Mouse (Mus musculus): ENCODE results near the gene Ccs. TPM values are rescaled to one million over a fixed set of nuclear protein-coding genes. Genes with fewer than 3 reads are reported as not detected.

The Ccs gene
- total RNA-seq, 2 experiments from 2014 or later: 30.6 to 31.9 TPM

DNA sequence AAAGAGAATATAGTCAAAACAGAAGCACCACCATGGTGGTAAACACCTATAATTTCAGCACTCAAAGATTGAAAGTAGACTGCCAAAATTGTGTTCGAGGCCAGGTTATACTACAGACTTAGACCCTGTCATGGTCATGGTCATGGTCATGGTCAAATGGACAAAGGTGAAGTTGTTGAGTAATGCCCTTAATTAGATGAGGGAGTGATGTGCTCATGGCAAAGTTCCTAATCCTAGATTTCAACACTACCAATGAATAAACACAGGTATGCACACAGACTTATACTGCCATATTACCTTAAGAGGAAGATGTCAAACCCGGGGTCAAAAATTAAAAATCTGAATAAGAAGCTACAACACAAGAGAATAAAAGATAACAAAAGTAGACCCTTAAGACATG, 52.8 kb downstream of the Ccs start:
- ATAC-seq (replicated peaks; ENCODE audit: poor library complexity): no peak

DNA sequence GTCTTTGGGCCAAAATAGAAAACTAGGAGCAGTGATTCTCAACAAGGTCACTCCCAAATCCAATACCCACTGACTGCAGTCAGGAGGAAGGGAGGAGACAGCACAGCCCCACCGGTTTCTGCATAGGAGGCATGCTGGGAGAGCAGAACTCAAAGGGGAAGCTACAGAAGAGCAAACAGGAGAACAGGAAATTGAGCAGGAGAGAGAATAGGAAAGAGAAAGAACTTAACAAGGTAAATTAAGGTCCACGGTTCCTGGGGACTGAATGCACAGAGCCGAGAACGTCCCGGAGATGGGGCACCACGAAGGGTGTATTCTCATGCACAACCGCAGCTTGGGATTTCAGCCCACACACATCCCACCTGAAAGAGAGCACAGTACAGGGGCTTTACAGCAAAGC, 53.9 kb downstream of the Ccs start:
- ATAC-seq (replicated peaks; ENCODE audit: poor library complexity): no peak

DNA sequence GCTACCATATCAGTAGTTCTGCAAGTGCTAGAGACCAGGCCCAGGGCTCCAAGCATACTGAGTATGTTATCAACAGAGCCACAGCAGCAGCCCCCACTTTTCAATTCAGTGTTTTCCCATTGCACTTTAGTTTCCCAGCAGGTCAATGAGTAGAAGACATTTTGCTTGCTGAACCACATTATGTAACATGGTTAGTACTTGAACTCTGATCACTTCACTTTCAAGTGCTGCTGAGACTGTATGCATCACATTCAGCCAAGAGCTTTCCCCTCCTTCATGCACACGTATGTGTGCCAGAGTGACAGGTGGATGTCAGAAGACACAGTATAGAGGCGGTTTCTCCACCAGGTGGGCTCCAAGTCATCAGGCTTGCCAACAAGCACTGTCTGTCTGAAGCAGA, 56.2 kb downstream of the Ccs start:
- ATAC-seq (replicated peaks; ENCODE audit: poor library complexity): no peak

Other genes with a start within 250 kb of the Ccs start
- 0.95 and 1.3 TPM in 2 replicates for gene Lrfn4, start 223.7 kb downstream of the Ccs start, total RNA-seq (2015)
- 2.9 and 3.3 TPM in 2 replicates for gene Lrfn4, start 223.7 kb downstream of the Ccs start, total RNA-seq (2017)
- 25.7 and 26.5 TPM in 2 replicates for gene Rce1, start 213.7 kb downstream of the Ccs start, total RNA-seq (2015)
- 14.0 and 24.6 TPM in 2 replicates for gene Rce1, start 213.7 kb downstream of the Ccs start, total RNA-seq (2017)
- not detected in 2 replicates for gene Gm960, start 140.7 kb downstream of the Ccs start, total RNA-seq (2015)
- gene Gm960, start 140.7 kb downstream of the Ccs start, total RNA-seq (2017): not detected in 2 replicates
- gene Sptbn2, start 128.2 kb downstream of the Ccs start, total RNA-seq (2015): not detected in 2 replicates
- not detected in 2 replicates for gene Sptbn2, start 128.2 kb downstream of the Ccs start, total RNA-seq (2017)
- gene Rbm4b, start 82.8 kb downstream of the Ccs start, total RNA-seq (2015): 8.5 and 12.3 TPM in 2 replicates
- 11.3 and 12.2 TPM in 2 replicates for gene Rbm4b, start 82.8 kb downstream of the Ccs start, total RNA-seq (2017)
- gene Rbm4, start 45.4 kb downstream of the Ccs start, total RNA-seq (2015): 34.2 and 37.0 TPM in 2 replicates
- gene Rbm4, start 45.4 kb downstream of the Ccs start, total RNA-seq (2017): 57.1 and 89.5 TPM in 2 replicates
- 23.2 and 23.5 TPM in 2 replicates for gene Gm21992, start 27.7 kb downstream of the Ccs start, total RNA-seq (2015)
- gene Gm21992, start 27.7 kb downstream of the Ccs start, total RNA-seq (2017): 18.2 and 35.5 TPM in 2 replicates
- 42.7 and 45.9 TPM in 2 replicates for gene Rbm14, start 27.7 kb downstream of the Ccs start, total RNA-seq (2015)
- gene Rbm14, start 27.7 kb downstream of the Ccs start, total RNA-seq (2017): 18.9 and 20.8 TPM in 2 replicates
- not detected in 2 replicates for gene Ccdc87, start within 50 bp of the Ccs start, total RNA-seq (2015)
- gene Ccdc87, start within 50 bp of the Ccs start, total RNA-seq (2017): not detected in 2 replicates
- 2.0 and 6.8 TPM in 2 replicates for gene Ctsf, start 15.8 kb upstream of the Ccs start, total RNA-seq (2015)
- gene Ctsf, start 15.8 kb upstream of the Ccs start, total RNA-seq (2017): 2.9 and 11.5 TPM in 2 replicates
- gene Actn3, start 38.6 kb upstream of the Ccs start, total RNA-seq (2015): 0.20 TPM in 1 of 2 replicates, not detected in the other
- not detected in 2 replicates for gene Actn3, start 38.6 kb upstream of the Ccs start, total RNA-seq (2017)
- 6.8 TPM in 2 replicates for gene Zdhhc24, start 39.3 kb upstream of the Ccs start, total RNA-seq (2015)
- gene Zdhhc24, start 39.3 kb upstream of the Ccs start, total RNA-seq (2017): 3.6 and 6.8 TPM in 2 replicates
- gene Bbs1, start 67.3 kb upstream of the Ccs start, total RNA-seq (2015): 0.59 and 0.88 TPM in 2 replicates
- 2.2 and 3.2 TPM in 2 replicates for gene Bbs1, start 67.3 kb upstream of the Ccs start, total RNA-seq (2017)
- 29.5 and 31.6 TPM in 2 replicates for gene Dpp3, start 89.0 kb upstream of the Ccs start, total RNA-seq (2015)
- gene Dpp3, start 89.0 kb upstream of the Ccs start, total RNA-seq (2017): 46.3 and 47.9 TPM in 2 replicates
- not detected in 2 replicates for gene Peli3, start 103.8 kb upstream of the Ccs start, total RNA-seq (2015)
- gene Peli3, start 103.8 kb upstream of the Ccs start, total RNA-seq (2017): not detected in 2 replicates
- 32.3 and 32.4 TPM in 2 replicates for gene Mrpl11, start 122.8 kb upstream of the Ccs start, total RNA-seq (2015)
- 51.6 and 63.6 TPM in 2 replicates for gene Mrpl11, start 122.8 kb upstream of the Ccs start, total RNA-seq (2017)
- gene Npas4, start 151.0 kb upstream of the Ccs start, total RNA-seq (2015): not detected in 2 replicates
- gene Npas4, start 151.0 kb upstream of the Ccs start, total RNA-seq (2017): not detected in 2 replicates
- 3.6 and 5.2 TPM in 2 replicates for gene Slc29a2, start 184.5 kb upstream of the Ccs start, total RNA-seq (2015)
- 1.1 and 2.9 TPM in 2 replicates for gene Slc29a2, start 184.5 kb upstream of the Ccs start, total RNA-seq (2017)
- 0.99 TPM in 1 of 2 replicates, not detected in the other for gene B4gat1, start 199.5 kb upstream of the Ccs start, total RNA-seq (2015)
- gene B4gat1, start 199.5 kb upstream of the Ccs start, total RNA-seq (2017): 0.75 TPM in 1 of 2 replicates, not detected in the other
- gene AC124502.3, start 199.6 kb upstream of the Ccs start, total RNA-seq (2015): 6.1 and 6.4 TPM in 2 replicates
- 8.0 and 8.2 TPM in 2 replicates for gene AC124502.3, start 199.6 kb upstream of the Ccs start, total RNA-seq (2017)
- 12.8 and 19.7 TPM in 2 replicates for gene Brms1, start 202.0 kb upstream of the Ccs start, total RNA-seq (2015)
- gene Brms1, start 202.0 kb upstream of the Ccs start, total RNA-seq (2017): 36.6 and 39.8 TPM in 2 replicates
- 0.17 and 0.22 TPM in 2 replicates for gene Rin1, start 211.1 kb upstream of the Ccs start, total RNA-seq (2015)
- 0.12 and 0.47 TPM in 2 replicates for gene Rin1, start 211.1 kb upstream of the Ccs start, total RNA-seq (2017)
- gene Cd248, start 228.7 kb upstream of the Ccs start, total RNA-seq (2015): 0.20 and 0.30 TPM in 2 replicates
- 0.20 and 0.25 TPM in 2 replicates for gene Cd248, start 228.7 kb upstream of the Ccs start, total RNA-seq (2017)
- 0.02 TPM in 1 of 2 replicates, not detected in the other for gene Tmem151a, start 246.2 kb upstream of the Ccs start, total RNA-seq (2015)
- gene Tmem151a, start 246.2 kb upstream of the Ccs start, total RNA-seq (2017): not detected in 2 replicates
- gene Yif1a, start 249.2 kb upstream of the Ccs start, total RNA-seq (2015): 44.2 and 45.3 TPM in 2 replicates
- 9.1 and 12.3 TPM in 2 replicates for gene Yif1a, start 249.2 kb upstream of the Ccs start, total RNA-seq (2017)